Mouse (Mus musculus): ENCODE results near the gene Ate1. TPM values are rescaled to one million over a fixed set of nuclear protein-coding genes. Genes with fewer than 3 reads are reported as not detected.
A peak's percentile ranks its signal among the peaks of the same experiment; 100 is the strongest.
"Not testable (repeated sequence)": the region's sequence is repeated elsewhere in the genome, so short reads cannot be mapped to it uniquely, and the experiment has no call there.

Gene Ate1
- polyA plus RNA-seq, 1 experiment from 2014 or later: 60.4 TPM

DNA sequence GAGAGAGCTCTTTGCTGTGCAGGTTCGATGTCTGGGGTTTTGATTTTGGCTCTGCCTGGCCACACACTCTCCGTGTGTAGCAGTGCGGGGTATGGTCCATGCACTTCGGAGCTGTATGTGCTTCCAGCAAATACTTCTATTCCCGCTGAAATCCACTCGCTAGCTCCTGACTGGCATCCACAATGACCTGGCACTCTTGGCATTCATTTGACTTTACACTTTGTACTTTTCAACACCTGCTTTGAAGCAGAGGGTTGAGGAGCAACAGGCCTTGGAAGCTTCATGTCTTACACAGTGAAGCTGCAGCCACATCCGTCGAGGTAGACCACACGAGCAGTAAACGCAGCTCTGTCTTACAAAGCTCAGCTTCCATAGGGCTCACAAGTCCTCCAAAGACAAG is 112.5 kb downstream of the Ate1 start:
- Histone ChIP-seq H3K9me3 (ENCODE audit: control insufficient read depth, low read length) (no peaks in the 10 kb centered on the region), H3K9ac (ENCODE audit: low read depth, low read length) (no peak overlapping the region), H3K4me3 (ENCODE audit: low read depth, low read length) (no peak overlapping the region), H3K27me3 (replicated peaks; ENCODE audit: control insufficient read depth, insufficient read depth, low read length) (no peaks in the 10 kb centered on the region), H3K4me1 (ENCODE audit: control insufficient read depth, insufficient read depth, low read length) (peaks cover 17% of the 10 kb centered on the region), H3K4me2 (ENCODE audit: low read depth, low read length) (no peak overlapping the region), H3K27ac (replicated peaks; ENCODE audit: low read depth, low read length) (peak overlapping the region; percentile 75), H3K36me3 (ENCODE audit: control insufficient read depth, insufficient read depth, low read length) (no peaks in the 10 kb centered on the region)
- 70% methylated on average over 9 of the region's 10 CpGs for WGBS
- DNase-seq (ENCODE audit: low spot score) (no peak), ATAC-seq (ENCODE audit: low read depth) (no peak)

DNA sequence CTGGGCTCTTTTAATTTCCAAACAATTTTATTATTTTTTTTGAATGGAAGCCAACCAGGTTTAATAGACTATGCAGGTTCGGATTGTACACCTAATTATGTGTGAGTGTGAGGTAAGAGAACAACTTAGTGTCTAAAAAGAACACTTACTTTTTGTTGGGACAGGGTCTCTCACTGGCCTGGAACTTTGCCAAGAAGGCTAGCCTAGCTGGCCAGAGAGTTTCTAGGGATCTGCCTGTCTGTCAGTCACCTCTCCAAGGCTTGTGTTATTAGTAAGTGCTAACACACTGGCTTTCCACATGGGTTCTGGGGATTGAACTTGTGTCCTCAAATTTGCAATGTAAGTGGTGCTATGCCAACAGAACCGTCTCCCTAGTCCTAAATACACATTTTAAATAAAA is 116.8 kb downstream of the Ate1 start:
- H3K27me3 ChIP-seq (replicated peaks; ENCODE audit: control insufficient read depth, insufficient read depth, low read length): no peaks in the 10 kb centered on the region
- H3K4me2 ChIP-seq (ENCODE audit: low read depth, low read length): no peak overlapping the region
- no peak overlapping the region for H3K9ac ChIP-seq (ENCODE audit: low read depth, low read length)
- DNase-seq (ENCODE audit: low spot score): no peak
- 51% methylated on average over 2 of the region's 2 CpGs for WGBS
- H3K36me3 ChIP-seq (ENCODE audit: control insufficient read depth, insufficient read depth, low read length): no peaks in the 10 kb centered on the region
- no peak for ATAC-seq (ENCODE audit: low read depth)
- H3K27ac ChIP-seq (replicated peaks; ENCODE audit: low read depth, low read length): no peak overlapping the region
- H3K9me3 ChIP-seq (ENCODE audit: control insufficient read depth, low read length): no peaks in the 10 kb centered on the region
- peaks cover 14% of the 10 kb centered on the region for H3K4me1 ChIP-seq (ENCODE audit: control insufficient read depth, insufficient read depth, low read length)
- H3K4me3 ChIP-seq (ENCODE audit: low read depth, low read length): no peak overlapping the region

GRCm38 (mm10) chr7:130394697-130395096 is 125.5 kb downstream of the Ate1 start:
- DNase-seq (ENCODE audit: low spot score) (no peak), ATAC-seq (ENCODE audit: low read depth) (no peak)
- Histone ChIP-seq H3K27ac (replicated peaks; ENCODE audit: low read depth, low read length) (no peak overlapping the region), H3K36me3 (ENCODE audit: control insufficient read depth, insufficient read depth, low read length) (peaks cover 14% of the 10 kb centered on the region; the same call in 1 of the 2 replicates), H3K9ac (ENCODE audit: low read depth, low read length) (no peak overlapping the region), H3K9me3 (ENCODE audit: control insufficient read depth, low read length) (no peaks in the 10 kb centered on the region), H3K4me2 (ENCODE audit: low read depth, low read length) (no peak overlapping the region), H3K4me3 (ENCODE audit: low read depth, low read length) (no peak overlapping the region), H3K27me3 (replicated peaks; ENCODE audit: control insufficient read depth, insufficient read depth, low read length) (no peaks in the 10 kb centered on the region), H3K4me1 (ENCODE audit: control insufficient read depth, insufficient read depth, low read length) (no peaks in the 10 kb centered on the region)
- 91% methylated on average over 2 of the region's 2 CpGs for WGBS

GRCm38 (mm10) chr7:130390060-130390459 is 130.1 kb downstream of the Ate1 start:
- H3K27me3 ChIP-seq (replicated peaks; ENCODE audit: control insufficient read depth, insufficient read depth, low read length); ATAC-seq (ENCODE audit: low read depth); H3K4me3 ChIP-seq (ENCODE audit: low read depth, low read length); H3K4me1 ChIP-seq (ENCODE audit: control insufficient read depth, insufficient read depth, low read length); H3K27ac ChIP-seq (replicated peaks; ENCODE audit: low read depth, low read length); H3K9ac ChIP-seq (ENCODE audit: low read depth, low read length); DNase-seq (ENCODE audit: low spot score); H3K4me2 ChIP-seq (ENCODE audit: low read depth, low read length); H3K9me3 ChIP-seq (ENCODE audit: control insufficient read depth, low read length): not testable (repeated sequence)
- peaks cover 15% of the 10 kb centered on the region; the same call in 1 of the 2 replicates for H3K36me3 ChIP-seq (ENCODE audit: control insufficient read depth, insufficient read depth, low read length)
- 96% methylated on average over 1 of the region's 1 CpGs for WGBS

DNA sequence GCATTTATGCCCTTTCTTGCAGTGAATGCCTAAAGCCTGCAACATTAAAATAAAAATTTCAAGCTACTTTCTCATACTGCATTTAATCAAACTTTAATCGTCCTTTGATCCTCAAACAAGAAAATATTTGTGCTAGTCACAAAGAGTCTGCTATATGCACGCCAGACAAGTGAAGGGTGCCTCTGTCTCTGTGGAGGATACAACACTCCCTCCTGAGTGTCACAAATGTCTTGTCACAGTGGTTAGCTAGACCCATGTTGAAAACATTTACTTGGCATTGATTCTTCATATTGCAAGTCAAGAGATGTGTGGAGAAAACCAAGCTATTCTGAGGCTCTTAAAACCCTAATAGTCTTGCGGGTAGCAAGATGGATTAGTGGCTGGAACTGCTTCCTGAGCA is 133.9 kb downstream of the Ate1 start:
- no peak overlapping the region for H3K27ac ChIP-seq (replicated peaks; ENCODE audit: low read depth, low read length)
- DNase-seq (ENCODE audit: low spot score): no peak
- no peak overlapping the region for H3K4me2 ChIP-seq (ENCODE audit: low read depth, low read length)
- H3K4me3 ChIP-seq (ENCODE audit: low read depth, low read length): no peak overlapping the region
- H3K27me3 ChIP-seq (replicated peaks; ENCODE audit: control insufficient read depth, insufficient read depth, low read length): no peaks in the 10 kb centered on the region
- 0 out of 2 replicates have a peak, but pooled peaks cover 4% of the 10 kb centered on the region for H3K36me3 ChIP-seq (ENCODE audit: control insufficient read depth, insufficient read depth, low read length)
- H3K4me1 ChIP-seq (ENCODE audit: control insufficient read depth, insufficient read depth, low read length): peaks cover 2% of the 10 kb centered on the region; the same call in 1 of the 2 replicates
- no peak for ATAC-seq (ENCODE audit: low read depth)
- 72% methylated on average over 3 of the region's 3 CpGs for WGBS
- no peak overlapping the region for H3K9ac ChIP-seq (ENCODE audit: low read depth, low read length)
- H3K9me3 ChIP-seq (ENCODE audit: control insufficient read depth, low read length): no peaks in the 10 kb centered on the region

GRCm38 (mm10) chr7:130385732-130386294 is 134.4 kb downstream of the Ate1 start:
- Histone ChIP-seq H3K9me3 (ENCODE audit: control insufficient read depth, low read length) (no peaks in the 10 kb centered on the region), H3K9ac (ENCODE audit: low read depth, low read length) (no peak overlapping the region), H3K27ac (replicated peaks; ENCODE audit: low read depth, low read length) (no peak overlapping the region), H3K4me3 (ENCODE audit: low read depth, low read length) (no peak overlapping the region), H3K27me3 (replicated peaks; ENCODE audit: control insufficient read depth, insufficient read depth, low read length) (no peaks in the 10 kb centered on the region), H3K4me1 (ENCODE audit: control insufficient read depth, insufficient read depth, low read length) (peaks cover 4% of the 10 kb centered on the region; the same call in 1 of the 2 replicates), H3K4me2 (ENCODE audit: low read depth, low read length) (no peak overlapping the region), H3K36me3 (ENCODE audit: control insufficient read depth, insufficient read depth, low read length) (0 out of 2 replicates have a peak, but pooled peaks cover 4% of the 10 kb centered on the region)
- ATAC-seq (ENCODE audit: low read depth) (no peak), DNase-seq (ENCODE audit: low spot score) (no peak)
- 85% methylated on average over 8 of the region's 8 CpGs for WGBS

DNA sequence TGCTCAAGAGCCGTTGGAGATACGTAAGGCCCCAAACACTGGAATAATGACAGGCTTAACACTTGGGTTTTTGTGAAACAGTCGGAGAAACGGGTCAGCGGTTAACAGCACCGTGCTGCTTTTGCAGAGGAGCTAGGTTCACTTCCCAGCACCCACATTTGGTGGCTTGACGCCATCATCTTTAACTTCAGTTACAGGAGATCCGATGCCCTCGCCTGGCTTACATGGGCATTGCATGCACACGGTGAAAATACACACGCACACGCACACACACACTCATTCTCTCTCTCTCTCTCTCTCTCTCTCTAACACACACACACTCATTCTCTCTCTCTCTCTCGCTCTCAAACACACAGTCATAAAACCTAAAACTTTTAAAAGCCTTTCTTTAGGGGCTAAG is 138.0 kb downstream of the Ate1 start:
- WGBS: 95% methylated on average over 13 of the region's 13 CpGs
- H3K4me2 ChIP-seq (ENCODE audit: low read depth, low read length): no peak overlapping the region
- no peaks in the 10 kb centered on the region for H3K27me3 ChIP-seq (replicated peaks; ENCODE audit: control insufficient read depth, insufficient read depth, low read length)

DNA sequence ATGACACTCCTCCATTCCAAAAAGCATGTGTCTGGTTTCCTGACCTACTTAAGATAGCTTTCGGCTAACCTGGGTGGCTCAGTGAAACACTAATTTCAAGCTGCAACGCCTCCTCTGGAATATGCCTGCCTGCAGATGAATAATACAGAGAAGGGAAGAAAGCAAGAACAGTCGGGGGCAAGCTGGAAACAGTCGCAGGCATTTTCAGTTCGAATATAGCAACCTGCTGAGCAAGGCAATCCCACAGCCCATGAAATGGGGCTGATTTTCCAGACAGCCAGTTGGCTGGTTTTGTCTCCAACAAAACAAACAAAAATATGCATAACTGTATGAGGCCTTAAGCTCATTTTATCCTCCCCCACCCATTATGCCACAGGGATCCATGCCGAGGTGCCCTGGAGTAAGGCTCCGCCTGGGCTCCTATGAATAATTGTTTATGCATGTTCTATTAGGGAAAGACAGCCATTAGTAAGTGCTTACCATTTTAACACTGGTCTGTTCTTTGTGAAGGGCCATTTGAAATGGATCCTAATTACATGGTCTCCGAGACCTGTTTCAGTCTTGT is 138.7 kb downstream of the Ate1 start:
- DNase-seq (ENCODE audit: low spot score) (no peak), ATAC-seq (ENCODE audit: low read depth) (no peak)
- WGBS: 58% methylated on average over 8 of the region's 8 CpGs
- Histone ChIP-seq H3K36me3 (ENCODE audit: control insufficient read depth, insufficient read depth, low read length) (no peaks in the 10 kb centered on the region), H3K27me3 (replicated peaks; ENCODE audit: control insufficient read depth, insufficient read depth, low read length) (no peaks in the 10 kb centered on the region), H3K9me3 (ENCODE audit: control insufficient read depth, low read length) (no peaks in the 10 kb centered on the region), H3K4me3 (ENCODE audit: low read depth, low read length) (no peak overlapping the region), H3K4me1 (ENCODE audit: control insufficient read depth, insufficient read depth, low read length) (peaks cover 6% of the 10 kb centered on the region; the same call in 1 of the 2 replicates), H3K4me2 (ENCODE audit: low read depth, low read length) (no peak overlapping the region), H3K27ac (replicated peaks; ENCODE audit: low read depth, low read length) (no peak overlapping the region), H3K9ac (ENCODE audit: low read depth, low read length) (no peak overlapping the region)

More for the DNA sequence above, 138.0 kb downstream of the Ate1 start:
- no peak overlapping the region for H3K27ac ChIP-seq (replicated peaks; ENCODE audit: low read depth, low read length)
- peaks cover 6% of the 10 kb centered on the region; the same call in 1 of the 2 replicates for H3K4me1 ChIP-seq (ENCODE audit: control insufficient read depth, insufficient read depth, low read length)
- H3K4me3 ChIP-seq (ENCODE audit: low read depth, low read length): no peak overlapping the region
- H3K9ac ChIP-seq (ENCODE audit: low read depth, low read length): no peak overlapping the region
- H3K36me3 ChIP-seq (ENCODE audit: control insufficient read depth, insufficient read depth, low read length): 0 out of 2 replicates have a peak, but pooled peaks cover 4% of the 10 kb centered on the region
- no peaks in the 10 kb centered on the region for H3K9me3 ChIP-seq (ENCODE audit: control insufficient read depth, low read length)
- DNase-seq (ENCODE audit: low spot score) (no peak), ATAC-seq (ENCODE audit: low read depth) (no peak)

All from embryonic facial prominence, embryonic 14.5 days (tissue).